Mouse (Mus musculus) adrenal gland, postnatal 0 days (tissue): ENCODE results near the gene Gm11568. TPM values are rescaled to one million over a fixed set of nuclear protein-coding genes. Genes with fewer than 3 reads are reported as not detected.

Experiments used
- polyA plus RNA-seq: library from polyadenylated mRNA; unstranded; fragments of >200 nt; fragmentation: Nextera tagmentation; extraction: Ambion mirVana; gene quantifications from 2 replicates; pipeline ENCODE4 v1.2.1, GENCODE M21; 2015

Gene Gm11568
- not detected in 2 replicates for polyA plus RNA-seq

GRCm38 (mm10) chr11:99857617-99858016 lies at the start of gene Gm11568:
Gene Gm11568, plus strand, starts transcription at chr11:99857917.

GRCm38 (mm10) chr11:99809792-99810191 lies 47.9 kb upstream of the Gm11568 start, which contains the start of gene Krtap4-13:
Gene Krtap4-13, minus strand, starts transcription at chr11:99809892.

GRCm38 (mm10) chr11:99815566-99815965 lies 42.2 kb upstream of the Gm11568 start, which contains the start of gene Gm11564:
Gene Gm11564, minus strand, starts transcription at chr11:99815666.

GRCm38 (mm10) chr11:99837966-99838365 lies 19.8 kb upstream of the Gm11568 start, which contains the start of gene 2300003K06Rik:
Gene 2300003K06Rik, minus strand, starts transcription at chr11:99838066.

GRCm38 (mm10) chr11:99851508-99851907 lies 6.2 kb upstream of the Gm11568 start, which contains the start of gene Krtap4-16:
Gene Krtap4-16, minus strand, starts transcription at chr11:99851608.

GRCm38 (mm10) chr11:99864176-99864575 lies 6.5 kb downstream of the Gm11568 start, which contains the start of gene Gm11559:
Gene Gm11559, plus strand, starts transcription at chr11:99864476.

GRCm38 (mm10) chr11:99873089-99873488 lies 15.4 kb downstream of the Gm11568 start, which contains the start of gene Krtap9-1:
Gene Krtap9-1, plus strand, starts transcription at chr11:99873389.

GRCm38 (mm10) chr11:99878887-99879286 lies 21.2 kb downstream of the Gm11568 start, which contains the start of gene Gm11567:
Gene Gm11567, plus strand, starts transcription at chr11:99879187.

GRCm38 (mm10) chr11:99907620-99908019 lies 49.9 kb downstream of the Gm11568 start, which contains the start of gene Krtap31-1:
Gene Krtap31-1, plus strand, starts transcription at chr11:99907920.

Other genes starting within 250 kb of the Gm11568 start
- gene Gm11937, start 247.7 kb upstream of the Gm11568 start, polyA plus RNA-seq = not detected in 2 replicates
- gene Krtap2-4, start 243.1 kb upstream of the Gm11568 start, polyA plus RNA-seq = not detected in 2 replicates
- gene Gm11562, start 237.5 kb upstream of the Gm11568 start, polyA plus RNA-seq = not detected in 2 replicates
- not detected in 2 replicates for gene Krtap4-1, start 229.7 kb upstream of the Gm11568 start, polyA plus RNA-seq
- gene Krtap4-2, start 222.8 kb upstream of the Gm11568 start, polyA plus RNA-seq = not detected in 2 replicates
- gene Krtap4-7, start 213.8 kb upstream of the Gm11568 start, polyA plus RNA-seq = not detected in 2 replicates
- not detected in 2 replicates for gene Gm11555, start 207.7 kb upstream of the Gm11568 start, polyA plus RNA-seq
- not detected in 2 replicates for gene Gm11563, start 199.0 kb upstream of the Gm11568 start, polyA plus RNA-seq
- gene Krtap4-6, start 192.0 kb upstream of the Gm11568 start, polyA plus RNA-seq = not detected in 2 replicates
- gene Gm14190, start 167.2 kb upstream of the Gm11568 start, polyA plus RNA-seq = not detected in 2 replicates
- not detected in 2 replicates for gene Gm14180, start 123.6 kb upstream of the Gm11568 start, polyA plus RNA-seq
- not detected in 2 replicates for gene Gm11595, start 85.0 kb upstream of the Gm11568 start, polyA plus RNA-seq
- not detected in 2 replicates for gene Krtap4-8, start 77.2 kb upstream of the Gm11568 start, polyA plus RNA-seq
- gene Krtap4-9, start 72.7 kb upstream of the Gm11568 start, polyA plus RNA-seq = not detected in 2 replicates
- not detected in 2 replicates for gene Gm11596, start 64.5 kb upstream of the Gm11568 start, polyA plus RNA-seq
- gene Gm11569, start 59.0 kb upstream of the Gm11568 start, polyA plus RNA-seq = not detected in 2 replicates
- not detected in 2 replicates for gene Gm11554, start 53.5 kb upstream of the Gm11568 start, polyA plus RNA-seq
- not detected in 2 replicates for gene Krtap4-13, start 48.0 kb upstream of the Gm11568 start, polyA plus RNA-seq
- gene Gm11564, start 42.3 kb upstream of the Gm11568 start, polyA plus RNA-seq = not detected in 2 replicates
- not detected in 2 replicates for gene 2300003K06Rik, start 19.9 kb upstream of the Gm11568 start, polyA plus RNA-seq
- gene Krtap4-16, start 6.3 kb upstream of the Gm11568 start, polyA plus RNA-seq = not detected in 2 replicates
- gene Gm11559, start 6.6 kb downstream of the Gm11568 start, polyA plus RNA-seq = not detected in 2 replicates
- gene Krtap9-1, start 15.5 kb downstream of the Gm11568 start, polyA plus RNA-seq = not detected in 2 replicates
- gene Gm11567, start 21.3 kb downstream of the Gm11568 start, polyA plus RNA-seq = not detected in 2 replicates
- not detected in 2 replicates for gene Krtap31-1, start 50.0 kb downstream of the Gm11568 start, polyA plus RNA-seq
- not detected in 2 replicates for gene Gm11565, start 56.8 kb downstream of the Gm11568 start, polyA plus RNA-seq
- not detected in 2 replicates for gene Krtap31-2, start 78.4 kb downstream of the Gm11568 start, polyA plus RNA-seq
- not detected in 2 replicates for gene Krtap9-5, start 90.6 kb downstream of the Gm11568 start, polyA plus RNA-seq
- not detected in 2 replicates for gene Krtap29-1, start 121.1 kb downstream of the Gm11568 start, polyA plus RNA-seq
- not detected in 2 replicates for gene Krtap16-1, start 128.7 kb downstream of the Gm11568 start, polyA plus RNA-seq
- gene Krtap17-1, start 136.1 kb downstream of the Gm11568 start, polyA plus RNA-seq = not detected in 2 replicates
- not detected in 2 replicates for gene Krt33a, start 158.3 kb downstream of the Gm11568 start, polyA plus RNA-seq
- not detected in 2 replicates for gene Krt33b, start 172.0 kb downstream of the Gm11568 start, polyA plus RNA-seq
- gene Krt34, start 183.6 kb downstream of the Gm11568 start, polyA plus RNA-seq = not detected in 2 replicates
- gene Krt31, start 192.6 kb downstream of the Gm11568 start, polyA plus RNA-seq = not detected in 2 replicates
- not detected in 2 replicates for gene Krt32, start 230.3 kb downstream of the Gm11568 start, polyA plus RNA-seq
- gene Krt35, start 238.3 kb downstream of the Gm11568 start, polyA plus RNA-seq = not detected in 2 replicates
- gene Krt36, start 247.7 kb downstream of the Gm11568 start, polyA plus RNA-seq = 0.12 and 0.14 TPM in 2 replicates